Mouse (Mus musculus): Measurements from ENCODE around the gene Coro1c.

The Coro1c gene

GRCm38 (mm10) chr5:113884750-113885149 is 23.8 kb downstream of the Coro1c start:
- DNase-seq (ENCODE audit: extremely low spot score): no peak

GRCm38 (mm10) chr5:113883384-113883771 is 25.2 kb downstream of the Coro1c start:
- no peak for DNase-seq (ENCODE audit: extremely low spot score)

- no peak for DNase-seq (ENCODE audit: extremely low spot score)
Observed at GRCm38 (mm10) chr5:113882566-113883383, 25.8 kb downstream of the Coro1c start.

- DNase-seq (ENCODE audit: extremely low spot score): no peak
Observed at GRCm38 (mm10) chr5:113881136-113881535, 27.4 kb downstream of the Coro1c start.

GRCm38 (mm10) chr5:113878943-113879617 is 29.5 kb downstream of the Coro1c start:
- DNase-seq (ENCODE audit: extremely low spot score): no peak

- DNase-seq (ENCODE audit: extremely low spot score): no peak
Observed at GRCm38 (mm10) chr5:113877565-113877964, 31.0 kb downstream of the Coro1c start.

- no peak for DNase-seq (ENCODE audit: extremely low spot score)
Observed at GRCm38 (mm10) chr5:113876176-113876575, 32.4 kb downstream of the Coro1c start.

- no peak for DNase-seq (ENCODE audit: extremely low spot score)
Observed at GRCm38 (mm10) chr5:113875625-113876024, 32.9 kb downstream of the Coro1c start.

- DNase-seq (ENCODE audit: extremely low spot score): no peak
Observed at GRCm38 (mm10) chr5:113874063-113875024, 34.2 kb downstream of the Coro1c start.

- peak; percentile 81 for DNase-seq (ENCODE audit: extremely low spot score)
Observed at GRCm38 (mm10) chr5:113872936-113873912, 35.3 kb downstream of the Coro1c start.

GRCm38 (mm10) chr5:113871903-113872548 is 36.5 kb downstream of the Coro1c start:
- DNase-seq (ENCODE audit: extremely low spot score): no peak

- no peak for DNase-seq (ENCODE audit: extremely low spot score)
Observed at GRCm38 (mm10) chr5:113870393-113871040, 38.0 kb downstream of the Coro1c start.

GRCm38 (mm10) chr5:113869132-113869531 is 39.4 kb downstream of the Coro1c start:
- DNase-seq (ENCODE audit: extremely low spot score): no peak

- no peak for DNase-seq (ENCODE audit: extremely low spot score)
Observed at GRCm38 (mm10) chr5:113864992-113865391, 43.6 kb downstream of the Coro1c start.

GRCm38 (mm10) chr5:113863994-113864393 is 44.6 kb downstream of the Coro1c start:
- DNase-seq (ENCODE audit: extremely low spot score): no peak

- no peak for DNase-seq (ENCODE audit: extremely low spot score)
Observed at GRCm38 (mm10) chr5:113862418-113862817, 46.1 kb downstream of the Coro1c start.

- no peak for DNase-seq (ENCODE audit: extremely low spot score)
Observed at GRCm38 (mm10) chr5:113861294-113861693, 47.3 kb downstream of the Coro1c start.

GRCm38 (mm10) chr5:113858971-113859370 is 49.6 kb downstream of the Coro1c start:
- DNase-seq (ENCODE audit: extremely low spot score): no peak

GRCm38 (mm10) chr5:113858550-113858949 is 50.0 kb downstream of the Coro1c start:
- DNase-seq (ENCODE audit: extremely low spot score): no peak

- DNase-seq (ENCODE audit: extremely low spot score): no peak
Observed at GRCm38 (mm10) chr5:113857631-113858030, 50.9 kb downstream of the Coro1c start.

Measured in embryo, embryonic 9.5 days (tissue).